Mouse (Mus musculus) neural tube, embryonic 10.5 days (tissue): ENCODE data around the gene Olfr1369-ps1.

Experiments used
- DNase-seq: peaks from one replicate; pipeline ENCODE4 v3.0.0-alpha.2; 2017; ENCODE audit warnings: low spot score; ENCODE audit errors: extremely low spot score

Olfr1369-ps1 gene

DNA sequence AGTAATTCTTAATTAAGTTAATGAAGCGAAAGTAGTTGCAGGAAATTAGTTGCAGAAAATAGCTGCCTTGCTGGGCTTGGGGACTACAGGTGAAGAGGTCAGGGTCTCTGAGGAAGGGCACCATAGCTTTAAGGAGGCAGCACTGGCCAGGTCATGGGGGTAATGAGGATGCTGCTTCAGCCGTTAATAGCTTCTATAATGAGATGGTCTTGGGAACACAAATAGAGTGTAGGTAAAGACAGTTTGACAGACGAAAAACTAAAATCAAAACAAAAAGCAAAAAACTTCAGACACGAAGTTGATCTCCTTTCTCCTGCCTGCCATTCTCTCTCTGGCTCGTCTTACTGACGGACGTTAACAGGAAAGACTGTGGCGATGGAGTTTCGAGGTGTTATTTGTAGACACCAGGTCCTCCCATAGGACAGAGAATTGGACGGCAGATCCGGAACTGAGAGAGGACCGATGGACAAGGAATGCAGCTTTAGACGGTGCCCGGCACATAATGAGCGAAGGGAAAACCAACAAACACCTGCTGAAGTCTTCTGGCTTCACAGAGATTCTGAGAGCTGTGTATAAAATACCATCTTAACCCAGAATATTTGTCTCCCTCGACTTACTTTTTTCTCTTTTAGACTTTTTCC, 57.2 kb downstream of the Olfr1369-ps1 start:
- peak; percentile 61 for DNase-seq
